Mouse (Mus musculus): ENCODE measurements around the gene Dusp8.

The Dusp8 gene

GRCm38 (mm10) chr7:142086159-142086905, 9.3 kb downstream of the Dusp8 start:
- DNase-seq (ENCODE audit: low spot score) = no peak

- DNase-seq (ENCODE audit: low spot score) = no peak
These were observed 10.8 kb downstream of the Dusp8 start for GRCm38 (mm10) chr7:142084820-142085219.

- no peak for DNase-seq (ENCODE audit: low spot score)
These were observed 11.2 kb downstream of the Dusp8 start for GRCm38 (mm10) chr7:142084395-142084794.

GRCm38 (mm10) chr7:142083588-142084317, 11.9 kb downstream of the Dusp8 start:
- DNase-seq (ENCODE audit: low spot score) = no peak

- no peak for DNase-seq (ENCODE audit: low spot score)
These were observed 13.0 kb downstream of the Dusp8 start for GRCm38 (mm10) chr7:142082607-142083006.

- no peak for DNase-seq (ENCODE audit: low spot score)
These were observed 13.5 kb downstream of the Dusp8 start for GRCm38 (mm10) chr7:142082179-142082578.

GRCm38 (mm10) chr7:142081736-142082135, 13.9 kb downstream of the Dusp8 start:
- DNase-seq (ENCODE audit: low spot score) = no peak

GRCm38 (mm10) chr7:142080876-142081275, 14.8 kb downstream of the Dusp8 start:
- no peak for DNase-seq (ENCODE audit: low spot score)

- no peak for DNase-seq (ENCODE audit: low spot score)
These were observed 16.3 kb downstream of the Dusp8 start for GRCm38 (mm10) chr7:142079365-142079764.

GRCm38 (mm10) chr7:142077138-142077537, 18.5 kb downstream of the Dusp8 start:
- no peak for DNase-seq (ENCODE audit: low spot score)

GRCm38 (mm10) chr7:142074146-142074886, 21.3 kb downstream of the Dusp8 start:
- no peak for DNase-seq (ENCODE audit: low spot score)

GRCm38 (mm10) chr7:142071717-142072116, 23.9 kb downstream of the Dusp8 start:
- no peak for DNase-seq (ENCODE audit: low spot score)

GRCm38 (mm10) chr7:142071212-142071578, 24.4 kb downstream of the Dusp8 start:
- DNase-seq (ENCODE audit: low spot score) = no peak

GRCm38 (mm10) chr7:142070458-142071211, 25.0 kb downstream of the Dusp8 start:
- peak; percentile 55 for DNase-seq (ENCODE audit: low spot score)

- no peak for DNase-seq (ENCODE audit: low spot score)
These were observed 27.2 kb downstream of the Dusp8 start for GRCm38 (mm10) chr7:142068429-142068828.

- DNase-seq (ENCODE audit: low spot score) = peak; percentile 91
These were observed 34.6 kb downstream of the Dusp8 start, which contains the start of gene Mob2 for GRCm38 (mm10) chr7:142060931-142061565. Gene Mob2, minus strand, starts transcription at chr7:142061065.

GRCm38 (mm10) chr7:142060185-142060930, 35.3 kb downstream of the Dusp8 start:
- DNase-seq (ENCODE audit: low spot score) = peak; percentile 9

GRCm38 (mm10) chr7:142059024-142059423, 36.6 kb downstream of the Dusp8 start:
- DNase-seq (ENCODE audit: low spot score) = no peak

GRCm38 (mm10) chr7:142057121-142057520, 38.5 kb downstream of the Dusp8 start:
- DNase-seq (ENCODE audit: low spot score) = no peak

- DNase-seq (ENCODE audit: low spot score) = peak; percentile 80
These were observed 39.0 kb downstream of the Dusp8 start for GRCm38 (mm10) chr7:142056601-142057061.

- no peak for DNase-seq (ENCODE audit: low spot score)
These were observed 40.2 kb downstream of the Dusp8 start for GRCm38 (mm10) chr7:142055431-142055830.

All from T-cell, adult 2 months (primary cell).